Mouse (Mus musculus) spleen, postnatal 14 days (tissue): Measurements from ENCODE around the gene Rassf5.
A peak's percentile ranks its signal among the peaks of the same experiment; 100 is the strongest.

ENCODE experiments used
- DNase-seq, 2 experiments: peaks; one replicate each; pipeline ENCODE4 v3.0.0; 2021 to 2022; ENCODE audit warnings: low spot score in 2 of 2

Rassf5 gene

DNA sequence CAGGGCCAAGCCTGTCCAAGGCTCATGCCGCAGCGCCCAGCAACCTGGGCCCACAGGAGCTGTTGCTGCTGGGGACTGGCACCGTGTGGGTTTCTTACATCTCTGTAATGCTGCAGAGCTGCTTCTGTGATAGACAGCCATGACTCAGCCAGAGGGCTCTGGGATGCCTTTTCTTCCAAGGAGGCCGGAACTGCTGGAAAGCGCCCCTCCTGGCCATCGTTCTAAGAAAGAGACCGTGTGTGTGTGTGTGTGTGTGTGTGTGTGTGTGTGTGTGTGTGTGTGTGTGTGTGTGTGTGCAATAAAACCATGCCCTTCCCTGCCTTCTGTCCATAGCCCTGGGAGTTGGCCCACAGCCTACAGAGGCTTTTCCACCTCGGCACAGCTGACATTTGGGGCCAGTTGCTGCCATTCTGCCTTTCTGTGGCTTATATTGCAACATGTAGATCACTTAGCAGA, 35.1 kb downstream of the Rassf5 start:
- no peak for DNase-seq

DNA sequence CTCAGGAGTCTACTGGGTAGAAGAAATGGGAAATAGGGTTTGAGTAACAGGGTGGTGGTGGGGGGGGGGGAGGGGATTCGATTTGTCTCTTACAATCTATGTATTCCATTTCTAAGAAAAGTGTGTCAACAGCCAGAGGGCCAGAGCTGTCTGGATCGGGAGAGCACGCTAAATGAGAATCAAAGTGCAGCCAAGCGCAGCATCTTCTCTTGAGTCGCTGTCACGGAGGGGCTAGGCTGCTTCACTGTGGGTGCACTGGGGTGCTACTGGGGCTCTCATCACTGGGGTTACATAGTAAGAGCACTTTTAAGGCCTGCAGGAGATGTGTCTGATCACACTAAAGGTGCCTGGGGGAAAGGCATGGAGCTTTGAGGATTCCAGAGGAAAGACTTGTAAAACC, 36.3 kb downstream of the Rassf5 start:
- no peak for DNase-seq

DNA sequence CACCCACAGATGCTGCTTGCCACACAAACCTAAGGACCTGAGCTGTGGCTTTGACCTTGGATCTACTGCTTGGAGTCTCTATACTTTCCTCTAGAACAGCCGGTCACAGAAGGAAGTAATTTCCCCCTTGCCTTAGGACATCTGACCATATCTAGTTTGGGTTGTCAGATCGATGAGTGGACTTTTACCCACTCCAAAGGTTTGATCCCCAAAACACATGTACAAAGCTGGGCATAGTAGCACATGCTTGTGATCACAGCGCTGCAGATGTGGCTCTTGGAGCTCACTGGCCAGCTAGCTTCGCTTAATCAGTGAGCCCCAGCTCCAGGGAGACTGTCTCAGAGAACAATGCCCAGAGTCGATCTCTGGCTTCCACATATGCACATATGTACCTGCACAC, 37.0 kb downstream of the Rassf5 start:
- DNase-seq = no peak

GRCm38 (mm10) chr1:131207531-131207930, 37.5 kb downstream of the Rassf5 start:
- peak; percentile 60 to 74 for DNase-seq

GRCm38 (mm10) chr1:131206342-131206741, 38.7 kb downstream of the Rassf5 start:
- DNase-seq = no peak

GRCm38 (mm10) chr1:131204461-131204860, 40.6 kb downstream of the Rassf5 start:
- no peak for DNase-seq

DNA sequence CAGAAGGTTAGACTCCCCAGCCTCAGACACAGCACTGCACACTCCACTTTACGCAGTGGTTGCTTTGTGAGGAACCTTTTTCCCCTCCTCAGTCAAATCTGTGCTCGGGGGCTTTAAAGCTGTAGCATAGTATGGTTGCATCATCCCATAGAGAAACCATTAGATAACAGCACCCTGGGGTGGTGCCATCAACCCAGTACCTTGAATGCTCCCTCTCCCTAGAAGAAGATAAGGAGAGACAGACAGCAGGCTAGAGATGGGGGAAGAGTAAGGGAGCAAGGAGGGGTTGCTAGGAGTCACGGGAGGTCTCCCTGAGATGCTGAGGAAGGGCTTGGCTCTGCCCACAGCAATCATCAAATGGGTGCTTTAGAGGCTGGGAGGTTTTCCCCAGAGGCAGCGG, 43.7 kb downstream of the Rassf5 start:
- DNase-seq = no peak

DNA sequence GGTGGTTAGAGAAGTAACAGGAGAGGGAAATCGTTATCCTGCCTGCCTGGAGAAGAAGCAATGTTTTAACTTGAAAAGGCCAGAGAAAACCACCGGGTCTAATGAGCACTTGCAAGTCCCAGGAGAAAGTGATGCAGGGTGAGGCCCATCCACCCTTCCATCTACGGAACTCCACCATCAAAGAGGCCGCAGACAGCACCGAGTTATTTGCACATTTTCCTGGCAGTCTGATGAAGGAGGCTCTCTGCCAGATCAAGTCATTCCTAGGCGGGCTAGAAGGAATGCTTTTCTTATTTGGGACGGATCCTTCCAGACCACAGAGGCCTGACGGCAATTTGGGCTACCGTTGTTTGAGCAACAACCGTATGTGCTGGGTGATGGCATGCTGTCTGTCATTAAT, 44.5 kb downstream of the Rassf5 start:
- no peak for DNase-seq

GRCm38 (mm10) chr1:131199976-131200375, 45.1 kb downstream of the Rassf5 start:
- DNase-seq = peak; percentile 78 to 81

DNA sequence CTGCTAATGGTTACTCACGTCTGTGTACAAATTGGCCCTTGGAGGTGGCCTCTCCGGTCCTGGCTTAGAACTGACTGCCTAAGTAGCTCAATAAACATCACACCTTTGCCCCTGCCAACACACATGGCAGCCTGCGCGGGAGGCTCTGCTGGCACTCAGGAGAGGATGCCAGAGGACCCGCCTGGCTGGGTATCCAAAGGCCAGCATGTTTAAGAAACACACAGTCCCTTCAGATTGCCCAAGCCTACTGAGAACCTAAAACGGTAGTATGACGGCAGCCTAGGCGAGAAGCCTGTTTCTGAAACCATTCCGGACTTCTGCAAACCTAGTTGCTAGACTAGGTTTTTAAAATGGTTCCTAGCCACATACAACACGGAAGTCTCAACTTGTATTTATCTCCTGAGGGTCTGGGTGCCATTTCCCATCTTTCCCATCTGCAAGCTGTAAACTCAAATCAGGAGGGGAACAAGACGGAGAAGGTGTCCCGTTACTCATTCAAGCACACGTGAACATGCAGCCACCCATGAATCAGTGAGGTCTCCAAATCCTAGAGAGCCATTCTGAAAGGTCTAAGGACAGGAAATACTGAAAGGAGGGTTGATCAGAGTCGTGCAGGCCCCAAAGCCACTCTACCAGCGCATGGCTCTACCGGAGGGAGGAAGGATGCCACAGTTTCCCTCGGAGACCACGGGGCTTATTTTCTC, 45.8 kb downstream of the Rassf5 start:
- DNase-seq = peak in 1 of 2 experiments; percentile 24

GRCm38 (mm10) chr1:131198417-131198960, 46.6 kb downstream of the Rassf5 start:
- no peak for DNase-seq

GRCm38 (mm10) chr1:131196107-131196506, 49.0 kb downstream of the Rassf5 start:
- DNase-seq = no peak

- DNase-seq = no peak
Measured at GRCm38 (mm10) chr1:131195653-131196052, 49.4 kb downstream of the Rassf5 start.

DNA sequence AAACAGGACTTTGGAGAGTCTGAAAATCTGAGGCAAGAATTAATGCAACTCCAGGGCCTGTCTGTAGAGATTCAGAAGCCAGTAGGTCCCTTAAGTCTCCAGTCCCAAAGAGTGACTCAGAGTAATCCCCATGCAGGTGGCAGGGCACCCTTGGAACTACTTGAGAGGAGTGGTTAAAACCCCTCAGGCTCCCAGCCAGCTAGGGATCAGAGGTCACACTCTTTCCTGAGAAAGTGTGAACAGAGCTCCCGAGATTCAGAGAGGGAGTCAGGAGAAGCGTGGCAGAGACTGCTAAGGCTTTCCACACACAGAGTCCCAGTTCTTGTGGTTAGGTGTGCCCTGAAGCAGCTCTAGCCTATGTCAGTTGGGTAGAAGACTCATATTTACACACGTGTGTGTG, 51.3 kb downstream of the Rassf5 start:
- DNase-seq = no peak

DNA sequence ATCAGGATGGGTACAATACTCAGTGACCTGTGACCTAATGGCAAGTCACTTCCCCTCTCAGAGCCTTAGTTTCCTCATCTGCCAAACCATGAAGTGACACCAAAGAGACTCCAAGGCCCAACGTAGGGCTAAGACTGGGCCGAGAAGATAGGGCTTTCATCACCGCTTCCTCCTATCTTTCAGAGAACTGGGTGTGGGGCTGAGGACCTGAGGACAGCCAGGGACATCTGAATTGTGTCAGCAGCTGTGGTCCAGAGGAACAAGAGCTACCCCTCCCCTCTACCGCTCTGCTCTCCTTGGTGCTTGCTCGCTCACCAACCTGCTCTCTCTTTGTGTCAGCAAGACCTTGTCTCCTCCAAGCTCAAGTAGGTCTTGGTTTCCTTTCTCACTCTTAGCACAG, 56.4 kb downstream of the Rassf5 start:
- no peak for DNase-seq

DNA sequence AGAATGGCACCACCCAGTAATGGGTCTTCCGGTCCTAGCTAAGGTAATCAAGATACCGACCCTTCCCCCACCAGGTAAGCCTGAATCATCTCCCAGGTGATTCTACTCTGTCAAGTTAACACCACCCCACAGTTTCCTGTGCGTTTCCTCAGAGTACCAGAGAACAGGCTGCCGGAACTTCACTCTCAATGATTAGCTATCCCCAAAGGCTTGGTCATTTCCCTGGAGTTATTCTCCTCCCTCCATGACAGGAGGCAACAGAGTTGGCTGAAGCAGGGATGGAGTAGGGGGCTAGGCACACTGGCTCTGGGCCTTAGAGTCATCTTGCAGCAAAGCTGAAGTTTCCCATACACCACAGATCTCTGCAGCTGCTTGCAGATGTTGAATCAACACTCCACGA, 57.2 kb downstream of the Rassf5 start:
- DNase-seq = no peak

DNA sequence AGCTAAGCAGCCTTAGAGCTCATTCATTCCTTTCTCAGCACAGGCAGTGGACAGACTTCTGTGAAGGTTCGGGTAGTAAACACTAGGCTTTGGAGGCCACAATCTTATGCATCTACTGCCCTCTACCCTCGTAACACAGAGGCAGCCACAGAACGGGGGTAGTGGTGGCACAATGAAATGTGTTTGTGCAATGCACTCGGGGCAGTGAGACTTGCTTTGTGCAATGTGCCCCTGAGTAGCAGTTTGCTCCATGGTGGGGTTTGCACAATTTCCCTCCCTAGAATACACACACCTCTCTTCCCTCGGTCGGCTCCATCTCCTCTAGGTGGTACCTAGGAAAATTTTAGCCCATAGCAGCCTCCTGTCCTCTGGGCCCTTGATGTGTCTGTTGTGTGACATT, 58.1 kb downstream of the Rassf5 start:
- no peak for DNase-seq

DNA sequence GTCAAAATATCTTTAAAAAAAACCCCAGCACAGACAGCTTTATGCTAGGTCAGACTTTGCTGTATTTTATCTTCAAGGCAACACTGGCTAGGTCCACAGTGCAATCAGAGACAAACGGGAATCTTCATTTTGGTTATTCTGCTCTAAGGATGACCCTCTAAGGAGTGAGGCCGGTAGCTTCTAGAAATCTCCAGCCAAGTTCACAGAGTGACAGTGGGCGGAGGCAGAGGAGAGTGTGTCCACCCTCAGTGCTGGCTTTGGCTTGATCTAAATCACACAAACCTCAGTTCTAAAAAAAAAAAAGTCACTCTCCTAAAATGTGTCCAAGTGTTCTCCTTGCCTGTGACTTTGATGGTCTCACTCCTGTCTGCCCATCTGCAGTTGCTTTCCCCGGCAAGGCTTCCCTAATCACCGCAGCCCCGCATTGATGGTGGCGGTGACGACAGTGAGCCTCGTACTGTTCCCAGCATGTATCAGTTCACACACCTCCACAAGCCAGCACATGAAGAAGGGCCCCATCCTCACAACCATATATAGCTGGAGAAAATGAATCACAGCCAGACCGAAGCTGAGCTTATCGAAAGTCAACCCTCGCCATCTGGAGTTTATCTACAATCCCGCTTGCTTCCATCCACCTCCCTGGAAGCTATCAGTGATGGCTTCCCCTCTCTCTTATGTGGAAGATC, 59.1 kb downstream of the Rassf5 start:
- DNase-seq = no peak

- DNase-seq = no peak
Measured at GRCm38 (mm10) chr1:131184956-131185660, 60.0 kb downstream of the Rassf5 start.

- no peak for DNase-seq
Measured at GRCm38 (mm10) chr1:131184253-131184955, 60.7 kb downstream of the Rassf5 start.

- DNase-seq = no peak
Measured at GRCm38 (mm10) chr1:131183201-131183600, 61.9 kb downstream of the Rassf5 start.
